Mouse (Mus musculus) lung, postnatal 25 days (tissue): ENCODE data around the gene Aldh1a7.
"Not testable (repeated sequence)": the region's sequence is repeated elsewhere in the genome, so short reads cannot be mapped to it uniquely, and the experiment has no call there.

ENCODE experiments used
- DNase-seq: peaks from one replicate; pipeline ENCODE4 v3.0.0; 2022; ENCODE audit warnings: low spot score

Aldh1a7 gene

DNA sequence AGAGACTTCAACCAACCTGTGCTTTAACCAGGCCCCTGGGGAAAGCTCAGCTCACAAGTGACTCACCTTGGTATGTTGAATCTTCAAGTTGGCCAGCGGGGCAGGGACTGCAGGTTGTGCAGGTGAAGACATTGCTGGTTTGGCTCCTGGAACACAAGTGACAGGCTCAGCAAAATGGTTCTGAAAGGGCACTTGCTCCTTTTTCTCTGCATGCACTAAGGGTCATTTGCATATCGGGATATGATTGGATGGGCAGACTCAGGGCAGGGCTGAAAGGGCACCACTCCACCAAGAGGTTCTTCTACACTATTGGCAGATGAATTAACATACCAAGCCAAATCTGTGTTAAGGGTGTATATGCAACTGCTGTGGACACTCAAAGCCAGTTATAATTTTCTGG is at the start of gene Aldh1a7:
Gene Aldh1a7 (minus strand): TSS at position 182 of the 400 bp plus-strand sequence.
- peak; percentile 66 for DNase-seq

DNA sequence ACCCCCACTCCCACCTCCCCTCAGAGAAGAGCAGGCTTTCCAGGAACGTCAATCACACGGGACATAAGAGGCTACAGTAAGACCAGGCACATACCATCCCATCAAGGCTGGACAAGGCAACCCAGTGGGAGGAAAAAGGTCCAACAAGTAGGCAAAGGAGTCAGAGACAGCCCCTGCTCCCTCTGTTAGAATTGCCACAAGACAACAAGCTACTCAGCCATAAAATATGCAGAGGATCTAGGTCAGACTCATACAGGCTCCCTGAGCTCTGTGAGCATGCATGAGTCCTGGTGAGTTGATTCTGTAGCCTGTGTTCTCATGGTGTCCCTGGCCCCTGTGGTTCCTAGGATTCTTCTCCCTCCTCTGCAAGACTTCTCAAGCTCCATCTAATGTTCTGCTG is 48.3 kb upstream of the Aldh1a7 start:
- no peak for DNase-seq

DNA sequence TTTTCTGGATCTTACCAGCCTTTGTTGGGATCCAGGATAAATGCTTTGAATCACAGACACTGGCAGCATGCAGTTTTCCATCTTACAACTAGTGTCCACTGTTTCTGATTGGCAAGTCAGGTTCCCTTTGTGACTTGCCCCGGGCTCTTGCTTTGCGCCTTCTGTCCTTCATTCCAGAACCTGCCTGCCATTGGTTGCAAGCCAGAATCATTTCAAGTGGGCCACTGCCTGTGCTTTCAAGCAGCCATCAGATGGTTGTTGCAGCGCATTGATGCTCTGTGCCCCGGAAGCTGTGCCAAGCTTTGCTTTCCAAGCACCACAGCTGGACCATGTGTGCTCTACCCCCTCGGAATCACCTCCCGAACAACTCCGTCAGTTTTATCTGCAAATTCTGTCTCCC is 46.6 kb upstream of the Aldh1a7 start:
- no peak for DNase-seq

DNA sequence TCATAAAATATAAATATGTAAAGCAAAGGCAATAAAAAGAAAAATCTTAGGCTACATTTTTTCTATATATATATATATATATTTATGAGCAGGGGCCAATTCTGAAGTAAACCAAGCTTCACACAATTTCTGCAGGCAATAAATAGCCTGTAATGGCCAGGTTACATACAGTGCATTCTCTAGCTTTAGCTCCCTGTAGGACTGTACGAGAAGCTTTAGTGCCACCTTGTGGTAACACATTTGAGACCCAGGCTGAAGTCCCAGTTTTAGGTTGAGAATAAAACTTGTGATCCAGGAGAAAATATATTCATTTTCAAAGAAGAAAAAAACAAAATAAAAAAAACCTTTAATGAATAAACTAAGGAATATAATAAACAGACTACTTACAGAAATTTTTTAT is 36.9 kb upstream of the Aldh1a7 start:
- DNase-seq = peak; percentile 18

DNA sequence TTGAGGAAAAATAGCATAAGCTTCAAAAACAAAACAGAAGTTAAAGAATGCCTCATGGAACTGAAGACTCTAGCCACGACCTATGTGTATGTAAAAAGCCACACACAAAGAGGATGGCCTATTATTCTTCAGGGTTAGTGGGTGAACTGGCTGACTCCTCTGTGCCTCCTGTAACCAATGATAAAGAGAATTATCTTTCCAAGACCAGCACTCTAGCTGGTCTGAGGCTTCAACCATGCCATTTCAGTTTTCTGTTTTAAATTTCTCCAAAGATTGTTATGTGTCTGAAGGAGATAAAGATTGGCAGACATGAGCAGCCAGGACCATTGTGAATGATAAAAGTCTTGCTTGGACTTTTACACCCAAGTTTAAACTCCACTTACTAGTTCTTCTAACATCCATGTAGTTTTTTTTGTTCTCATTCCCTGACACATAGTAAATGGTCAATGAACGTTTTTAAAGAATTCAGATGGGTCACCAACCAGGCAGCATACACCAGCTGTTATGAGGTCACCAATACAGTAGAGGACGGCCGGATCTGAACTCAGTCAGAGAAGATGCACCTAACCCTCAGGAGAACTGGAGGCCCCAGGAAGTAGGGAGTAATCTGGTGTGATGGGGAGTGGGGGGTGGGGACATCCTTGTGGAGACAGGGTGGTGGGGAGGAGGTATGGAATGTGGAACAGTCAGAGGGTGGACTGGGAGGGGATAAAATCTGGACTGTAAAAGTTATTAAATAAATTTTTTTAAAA is 34.5 kb upstream of the Aldh1a7 start:
- DNase-seq = no peak

DNA sequence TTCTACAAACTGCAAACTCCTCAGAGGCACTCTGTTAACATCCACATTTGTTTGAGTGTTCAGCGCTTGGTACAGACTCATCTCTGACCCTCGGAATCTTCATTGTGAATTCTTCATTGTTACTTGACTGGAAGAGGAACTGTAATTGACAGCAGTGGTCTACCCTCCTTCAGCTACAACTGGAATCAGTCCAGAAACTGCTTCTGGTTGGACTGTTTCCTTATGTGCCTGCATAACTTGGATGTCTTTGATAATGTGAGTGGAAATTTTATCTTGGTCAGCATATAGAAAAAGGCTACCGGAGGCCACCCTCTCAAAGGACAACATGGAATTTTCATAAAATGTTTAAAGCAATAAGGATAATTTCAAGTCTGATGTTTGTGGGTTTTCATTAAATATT is 33.8 kb upstream of the Aldh1a7 start:
- no peak for DNase-seq

DNA sequence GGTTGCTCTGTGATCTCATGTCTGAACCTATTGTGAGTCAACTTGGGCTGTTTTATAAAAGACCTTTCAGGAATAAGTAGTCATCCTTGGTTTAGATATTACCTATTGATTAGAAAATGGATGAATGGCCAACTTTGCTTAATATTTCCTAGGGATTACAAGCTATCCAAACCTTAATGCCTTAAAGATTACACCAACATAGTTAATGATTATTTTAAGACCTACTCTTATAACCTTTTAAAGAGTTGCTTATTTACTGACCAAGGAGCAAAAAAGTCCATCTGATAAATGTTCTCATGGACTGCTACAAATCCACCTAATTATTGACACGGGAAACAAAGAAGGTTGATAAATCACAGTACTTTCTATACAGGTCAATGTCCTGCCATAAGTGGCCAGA is 17.3 kb upstream of the Aldh1a7 start:
- no peak for DNase-seq

DNA sequence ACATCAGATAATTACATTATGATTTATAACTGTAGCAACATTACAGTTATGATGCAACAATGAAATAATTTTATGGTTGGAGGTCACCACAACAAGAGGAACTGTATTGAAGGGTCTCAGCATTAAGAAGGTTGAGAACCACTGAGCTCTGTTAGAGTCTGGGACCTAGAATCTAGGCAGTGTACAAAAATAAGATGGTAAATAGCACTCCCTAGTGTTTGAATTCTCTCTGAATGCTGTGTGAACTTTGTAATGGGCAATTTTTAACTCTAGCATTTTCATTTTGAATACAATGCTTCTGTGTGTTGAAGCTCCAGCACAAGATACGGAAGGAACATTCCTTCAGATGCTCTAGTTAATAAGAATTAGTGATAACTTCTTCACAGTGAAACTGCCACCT is 916 bp upstream of the Aldh1a7 start:
- no peak for DNase-seq

DNA sequence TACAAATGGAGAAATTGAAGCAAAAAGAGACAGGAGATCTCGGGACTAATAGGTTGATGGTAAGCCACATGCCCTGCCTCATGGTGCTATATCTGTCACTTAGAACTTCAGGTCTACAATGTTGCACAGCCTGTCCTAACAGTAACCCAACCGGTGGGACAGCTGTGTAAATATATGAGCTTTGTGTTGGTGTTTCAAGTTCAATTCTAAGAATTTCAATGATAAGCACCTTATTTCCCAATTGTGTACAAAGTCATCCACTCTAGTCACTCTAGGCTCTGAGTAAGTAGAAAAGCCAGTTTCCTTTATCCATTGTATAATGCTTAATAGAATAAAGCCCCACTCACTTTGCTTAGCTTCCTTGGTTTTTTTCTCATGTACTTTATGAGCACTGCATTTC is 4.4 kb downstream of the Aldh1a7 start:
- peak; percentile 64 for DNase-seq

DNA sequence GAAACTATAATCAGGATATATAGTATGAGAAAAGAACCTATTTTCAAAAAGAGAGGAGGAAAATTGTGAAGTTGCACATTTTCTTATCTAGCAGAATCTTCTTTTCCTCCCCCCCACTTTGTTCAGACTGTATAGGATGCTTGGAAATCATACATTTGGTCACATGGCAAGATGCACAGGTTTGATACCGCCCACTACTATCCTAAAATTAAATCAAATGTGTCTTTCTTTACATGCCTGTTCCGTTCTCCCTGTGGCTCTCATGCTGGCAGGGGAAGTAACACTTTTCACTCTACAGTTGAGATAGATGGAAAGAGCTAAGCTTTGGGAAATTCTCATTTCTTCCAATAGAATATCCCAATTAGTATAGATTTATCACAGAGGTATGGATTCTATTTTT is 7.1 kb downstream of the Aldh1a7 start:
- DNase-seq = no peak

DNA sequence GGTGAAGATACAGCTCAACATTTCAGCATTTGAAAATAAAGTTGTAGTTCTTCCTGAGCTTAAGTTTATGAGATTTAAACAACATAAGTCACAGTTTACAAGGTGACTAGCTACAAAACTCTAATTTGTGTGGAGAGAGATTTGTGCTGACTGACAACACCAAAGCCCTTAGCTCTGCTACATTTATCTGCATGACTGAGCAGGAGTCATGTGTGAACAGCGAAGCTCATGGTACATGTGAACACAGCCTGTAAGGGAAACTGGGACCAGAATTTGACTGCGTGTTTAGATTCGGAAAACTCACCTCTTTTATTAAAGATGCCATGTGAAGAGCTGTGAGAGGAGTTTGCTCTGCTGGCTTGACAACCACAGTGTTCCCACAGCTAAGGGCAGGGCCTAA is 11.7 kb downstream of the Aldh1a7 start:
- no peak for DNase-seq

DNA sequence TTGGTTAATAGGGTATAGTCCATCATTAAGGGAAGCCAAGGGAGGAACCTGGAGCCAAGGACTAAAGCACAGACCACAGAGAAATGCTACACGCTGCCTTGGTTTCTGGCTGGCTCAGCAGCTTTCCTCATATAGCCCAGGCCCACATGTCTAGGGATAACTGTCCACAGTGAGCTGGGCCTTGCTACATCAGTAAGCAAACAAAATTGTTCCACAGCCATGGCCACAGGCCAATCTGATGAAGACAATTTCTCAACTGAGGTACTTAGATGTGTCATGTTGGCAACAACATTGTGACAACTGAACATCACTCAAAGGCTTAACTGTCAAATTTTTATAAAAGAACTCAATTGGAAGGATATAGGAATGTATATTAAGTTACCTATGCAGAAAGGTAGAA is 12.3 kb downstream of the Aldh1a7 start:
- DNase-seq = no peak

DNA sequence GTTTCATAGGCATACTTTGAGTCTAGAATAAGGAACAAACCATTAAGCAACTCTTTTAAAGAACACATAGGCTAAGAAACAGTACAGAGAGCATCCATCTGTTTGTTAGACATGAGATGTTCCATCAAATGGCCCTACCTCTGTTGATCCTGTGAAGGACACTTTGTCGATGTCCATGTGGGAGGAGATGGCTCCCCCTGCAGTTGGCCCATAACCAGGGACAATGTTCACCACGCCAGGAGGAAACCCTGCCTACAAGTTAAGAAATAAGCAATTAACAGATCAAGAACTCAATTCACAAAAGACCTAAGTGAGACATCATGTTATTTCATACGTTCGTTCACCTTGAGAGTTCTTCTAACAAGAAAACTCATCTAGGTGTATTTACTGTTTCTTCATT is 12.8 kb downstream of the Aldh1a7 start:
- DNase-seq = no peak

DNA sequence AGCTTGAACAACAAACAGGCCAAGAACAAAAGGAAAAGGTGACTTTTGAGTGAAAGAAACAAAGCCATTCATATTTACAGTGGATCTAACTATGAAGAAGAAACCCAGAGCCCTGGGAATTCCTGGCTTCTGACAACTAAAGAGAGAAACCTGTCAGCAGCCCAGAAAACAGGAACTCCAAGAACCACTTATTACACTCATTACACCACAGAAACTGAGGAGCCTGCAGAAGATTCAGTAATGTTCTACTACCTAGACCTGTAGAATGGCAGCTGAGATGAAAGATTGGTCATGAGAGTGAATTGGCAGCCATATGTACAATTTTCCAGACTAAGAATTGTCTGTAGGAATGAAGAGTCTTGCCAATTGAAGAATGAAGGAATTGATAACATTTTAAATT is 20.2 kb downstream of the Aldh1a7 start:
- no peak for DNase-seq

DNA sequence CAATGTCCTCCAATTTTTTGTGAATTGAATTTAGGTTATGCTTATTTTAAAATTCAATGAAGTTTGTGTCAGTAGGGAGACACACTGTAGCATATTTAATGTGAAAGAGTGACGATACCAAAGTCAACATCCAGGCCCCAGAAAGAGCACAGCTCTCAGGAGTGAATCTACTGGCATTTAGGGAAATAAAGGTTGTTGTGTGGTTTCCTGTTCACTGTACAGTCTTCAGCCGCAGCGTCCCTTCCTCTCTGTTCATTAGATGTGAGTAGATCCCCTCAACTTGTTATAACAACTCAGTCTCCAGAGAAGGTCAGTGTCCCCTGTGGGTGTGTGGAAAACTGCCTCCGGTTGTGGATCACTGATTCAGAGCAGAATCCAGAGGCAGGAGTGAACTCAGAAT is 20.6 kb downstream of the Aldh1a7 start:
- no peak for DNase-seq

DNA sequence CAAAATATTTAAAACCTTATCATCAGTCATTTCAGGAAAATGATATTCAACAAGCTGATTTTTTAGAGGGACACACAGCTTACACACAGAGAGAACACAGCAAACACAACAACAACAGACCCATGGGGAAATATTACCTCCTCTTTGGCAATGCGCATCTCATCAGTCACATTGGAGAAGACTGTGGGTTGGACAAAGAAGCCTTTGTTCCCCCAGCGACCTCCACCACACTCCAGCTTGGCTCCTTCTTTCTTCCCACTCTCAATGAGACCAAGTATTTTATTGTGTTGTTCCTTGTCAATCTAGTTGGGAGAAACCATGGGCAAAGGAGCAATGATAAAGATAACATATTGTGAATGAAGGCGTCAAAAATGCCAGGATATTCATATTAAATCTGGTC is 25.3 kb downstream of the Aldh1a7 start:
- no peak for DNase-seq

DNA sequence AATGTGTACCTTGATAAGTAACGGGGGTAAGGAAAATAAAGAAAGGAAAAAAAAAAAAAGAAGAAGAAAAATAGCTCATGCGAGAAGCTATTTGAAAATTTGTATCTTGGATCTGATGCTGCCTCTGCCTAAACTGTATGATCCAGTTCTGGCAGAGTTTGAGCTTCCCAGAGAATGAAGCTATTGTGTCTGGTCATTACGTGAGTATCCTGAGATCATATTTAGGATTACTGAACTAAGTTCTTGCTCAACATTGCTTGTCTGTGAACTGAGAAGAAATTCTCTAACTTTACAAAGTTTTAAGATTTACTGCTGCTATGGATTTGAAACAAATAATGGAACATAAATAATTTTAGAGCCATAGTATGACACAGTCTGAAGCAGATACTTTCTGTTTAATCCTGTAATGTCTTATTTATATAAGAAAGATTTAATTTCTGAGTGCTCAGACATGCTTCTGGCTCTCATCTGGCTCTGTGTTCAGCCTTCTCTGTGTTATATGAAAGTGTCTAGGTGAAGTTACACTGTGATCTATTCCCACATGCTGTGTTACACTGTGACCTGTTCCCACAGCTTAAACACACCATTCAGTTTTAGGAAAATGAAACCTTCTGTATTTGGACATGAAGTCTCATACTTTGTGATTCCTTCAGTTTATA is 49.5 kb downstream of the Aldh1a7 start:
- DNase-seq = no peak

DNA sequence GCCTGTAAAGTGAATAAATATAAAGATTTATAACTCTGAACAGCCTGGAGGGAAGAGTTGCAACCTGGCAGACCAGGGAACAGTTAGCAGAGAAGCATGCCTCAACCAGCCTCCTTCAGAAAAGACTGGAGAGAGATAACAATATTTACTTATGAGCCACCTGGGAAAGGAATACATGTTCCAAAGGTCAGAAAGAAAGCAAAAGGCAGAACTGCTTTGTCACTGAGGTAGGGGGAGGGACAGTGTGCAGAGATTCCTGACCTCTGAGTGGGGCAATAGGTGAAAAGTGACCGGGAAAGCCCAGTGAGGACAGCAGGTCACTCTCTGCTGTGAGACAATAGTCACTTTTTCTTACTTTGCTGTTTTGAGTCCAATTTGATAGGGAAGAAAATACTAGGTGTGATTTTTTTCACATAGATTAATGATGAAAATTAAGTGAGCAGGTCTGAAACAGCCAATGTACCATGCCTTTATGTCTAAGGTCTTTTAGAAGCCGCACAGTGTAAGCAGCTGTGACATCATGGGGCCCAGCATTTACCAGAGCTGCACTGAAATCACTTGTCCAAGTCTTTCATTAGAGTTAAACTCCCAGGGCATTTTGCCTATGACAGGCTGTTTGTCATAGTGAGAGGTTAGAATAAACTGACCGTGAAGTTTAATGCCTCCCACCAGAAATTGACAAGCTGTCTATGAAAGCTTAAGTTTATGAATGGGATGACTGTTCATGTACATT is 73.1 kb downstream of the Aldh1a7 start:
- no peak for DNase-seq

DNA sequence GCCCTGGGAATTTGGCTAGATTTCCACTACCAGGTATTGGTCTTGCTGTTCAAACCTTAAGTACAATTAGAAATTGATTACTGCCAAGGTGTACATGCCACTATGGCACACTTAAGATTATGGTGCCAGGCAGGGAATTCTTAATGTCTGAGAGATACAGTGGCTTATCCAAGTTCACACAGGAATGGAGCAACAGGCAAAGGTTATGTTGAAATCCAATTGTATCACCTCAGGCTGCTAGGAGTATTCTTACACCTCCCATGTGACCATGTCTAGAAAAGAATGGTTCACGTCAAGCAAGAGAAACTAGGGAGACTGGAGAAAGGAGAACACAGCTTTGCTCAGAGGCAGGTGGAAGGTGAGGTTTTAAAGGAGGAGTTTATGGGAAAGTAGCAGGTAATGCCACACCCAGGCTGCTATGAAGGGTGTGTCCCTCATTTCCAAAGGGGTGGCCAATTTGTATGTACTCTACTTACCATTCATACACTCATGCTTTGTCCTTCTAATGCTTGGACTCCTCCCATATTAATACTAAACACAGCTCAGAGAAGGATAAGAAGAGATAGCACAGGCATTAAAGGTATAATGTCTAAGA is 74.2 kb downstream of the Aldh1a7 start:
- no peak for DNase-seq

DNA sequence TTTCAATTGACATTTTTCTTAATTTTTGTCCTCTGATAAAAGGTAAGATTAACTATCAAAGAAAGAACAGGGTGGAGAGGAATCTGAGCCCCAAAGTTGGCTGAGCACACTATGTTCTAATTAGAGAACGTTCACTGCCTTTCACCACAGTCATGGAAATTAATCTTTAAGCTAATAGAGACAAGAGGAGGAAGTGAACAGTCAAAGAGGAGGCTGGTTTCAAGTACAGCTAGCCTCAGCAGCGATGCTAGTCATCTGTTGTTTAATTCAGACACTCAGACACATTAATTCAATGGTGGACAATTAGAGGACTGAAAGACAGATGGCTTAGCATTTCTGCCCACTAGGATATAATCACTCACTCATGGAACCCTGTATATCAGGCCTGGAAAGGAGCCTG is 77.4 kb downstream of the Aldh1a7 start:
- DNase-seq = no peak

DNA sequence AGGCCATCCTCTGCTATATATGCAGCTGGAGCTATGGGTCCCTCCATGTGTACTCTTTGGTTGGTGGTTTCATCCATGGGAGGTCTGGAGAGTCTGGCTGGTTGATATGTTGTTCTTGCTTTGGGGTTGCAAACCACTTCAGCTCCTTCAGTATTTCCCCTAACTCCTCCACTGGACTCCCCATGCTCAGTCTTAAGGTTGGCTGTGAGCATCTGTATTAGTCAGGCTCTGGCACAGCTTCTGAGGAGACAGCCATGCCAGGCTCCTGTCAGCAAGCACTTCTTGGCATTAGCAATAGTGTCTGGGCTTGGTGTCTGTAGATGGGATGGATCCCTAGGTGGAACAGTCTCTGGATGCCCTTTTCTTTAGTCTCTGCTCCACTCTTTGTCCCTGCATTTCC is 79.9 kb downstream of the Aldh1a7 start:
- DNase-seq = not testable (repeated sequence)

DNA sequence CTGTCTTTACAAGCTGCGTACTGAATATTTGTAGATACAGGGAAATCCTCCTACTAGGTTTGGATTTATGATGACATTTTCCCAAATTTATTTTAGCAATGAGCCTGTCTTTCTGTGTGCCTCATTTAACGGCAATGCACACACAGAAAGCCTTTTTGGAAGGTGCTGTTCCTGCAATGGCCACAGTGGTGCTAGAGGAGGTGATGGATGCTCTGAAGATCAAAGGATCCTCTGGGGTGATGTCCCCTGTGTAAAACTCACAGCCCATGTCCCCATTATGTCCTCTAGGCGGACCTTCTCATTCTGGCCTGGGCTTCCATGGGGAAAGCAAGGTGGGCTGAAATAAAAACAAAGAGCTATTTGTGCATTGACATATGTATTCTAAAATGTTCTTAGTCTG is 83.0 kb downstream of the Aldh1a7 start:
- DNase-seq = no peak
